Mouse (Mus musculus) ES-E14 (cell line): ENCODE results near the gene Wnt1.

Source experiments
- CHD2 ChIP-seq: IDR thresholded peaks from 2 replicates; pipeline ENCODE4 v1.6.1; 2014; ENCODE audit warnings: mild to moderate bottlenecking, low read depth, low read length, inconsistent platforms
- HCFC1 ChIP-seq: IDR thresholded peaks from 2 replicates; pipeline ENCODE4 v1.6.1; 2012; ENCODE audit warnings: low read length, inconsistent platforms, borderline replicate concordance; ENCODE audit not compliant: insufficient read depth
- MAFK ChIP-seq: IDR thresholded peaks from 2 replicates; pipeline ENCODE4 v1.6.1; 2014; ENCODE audit warnings: mild to moderate bottlenecking, low read depth, low read length, inconsistent platforms; ENCODE audit not compliant: insufficient read depth
- ZC3H11A ChIP-seq: IDR thresholded peaks from 2 replicates; pipeline ENCODE4 v1.6.1; 2012; ENCODE audit warnings: low read depth, mild to moderate bottlenecking, inconsistent platforms, low read length, borderline replicate concordance
- ZNF384 ChIP-seq: IDR thresholded peaks from 2 replicates; pipeline ENCODE4 v1.6.1; 2012; ENCODE audit warnings: low read depth, low read length, inconsistent platforms

DNA sequence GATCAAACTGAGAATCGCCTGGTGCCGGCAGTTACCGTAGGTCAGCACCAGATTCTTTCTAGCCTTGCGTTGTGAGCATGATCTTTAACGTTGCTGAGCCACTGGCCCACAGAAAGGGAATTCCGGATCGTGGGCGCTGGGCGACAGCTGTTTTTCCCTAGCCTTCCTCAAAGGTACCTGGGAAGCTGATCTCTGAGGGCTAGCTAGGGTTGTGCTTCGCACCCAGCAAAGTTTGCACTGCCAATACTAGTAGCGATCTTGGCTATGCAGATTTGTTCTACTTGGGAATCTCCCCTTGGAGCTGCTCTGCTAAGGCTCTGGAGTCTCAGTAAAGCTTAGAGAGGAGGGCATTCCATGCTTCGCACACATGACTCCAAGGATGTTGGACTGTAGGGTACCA lies 1.6 kb downstream of the Wnt1 start:
- no peak for TF ChIP-seq MAFK
- TF ChIP-seq HCFC1 = no peak
- TF ChIP-seq ZNF384 = no peak
- TF ChIP-seq ZC3H11A = no peak
- TF ChIP-seq CHD2 = no peak
